Mouse (Mus musculus) testis, adult 2 months (tissue): ENCODE measurements around the gene Dgkz.

Experiments
- CTCF ChIP-seq: fragments of 200-500 bp; IDR thresholded peaks from 2 replicates; pipeline ENCODE4 v1.5.1; 2012; ENCODE audit warnings: low read depth, mild to moderate bottlenecking, inconsistent platforms, low read length, moderate library complexity; ENCODE audit not compliant: control insufficient read depth, insufficient read depth, insufficient replicate concordance
- POLR2A ChIP-seq: fragments of 200-500 bp; IDR thresholded peaks from 2 replicates; pipeline ENCODE4 v1.6.1; 2012; ENCODE audit warnings: low read depth, mild to moderate bottlenecking, inconsistent platforms, low read length, moderate library complexity; ENCODE audit not compliant: control insufficient read depth

DNA sequence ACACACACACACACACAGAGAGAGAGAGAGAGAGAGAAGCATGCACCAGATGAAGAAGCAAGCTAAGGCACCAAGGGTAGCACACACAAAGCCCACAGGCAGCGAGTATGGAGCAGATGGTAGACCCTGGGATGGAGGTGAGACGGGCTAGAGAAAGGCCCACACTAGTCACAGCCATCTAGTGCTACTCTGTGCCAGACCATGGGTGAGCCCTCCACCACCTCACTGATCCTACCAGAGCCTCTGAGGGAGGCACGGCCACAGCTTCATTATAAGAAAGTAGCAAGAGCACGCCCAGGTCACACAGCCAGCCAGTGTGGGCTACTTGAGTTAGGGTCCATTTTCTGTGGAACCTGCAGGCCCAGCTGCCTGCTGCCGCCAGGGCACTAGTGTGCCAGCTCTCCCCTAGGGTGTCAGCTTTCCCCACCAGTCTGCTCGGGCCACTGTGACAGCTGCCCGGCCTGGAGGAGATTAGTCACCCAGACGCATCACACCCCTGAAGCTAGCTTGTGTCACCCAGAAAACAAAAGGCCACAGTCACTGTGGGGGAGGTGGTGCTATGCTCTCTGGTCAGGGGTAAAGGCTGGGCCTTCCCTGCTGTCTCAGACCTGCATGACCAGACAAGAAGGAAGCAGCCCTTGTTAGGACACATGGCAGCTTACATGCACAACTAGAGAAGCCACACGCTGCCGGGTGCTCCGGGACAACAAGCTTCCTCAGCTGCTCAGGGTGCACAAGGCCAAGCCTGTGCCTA lies 28.1 kb downstream of the Dgkz start:
- TF ChIP-seq POLR2A (no peak), CTCF (no peak)
